Comparison of ENCODE assay signal across 8 mouse cellular contexts in the genomic region with DNA sequence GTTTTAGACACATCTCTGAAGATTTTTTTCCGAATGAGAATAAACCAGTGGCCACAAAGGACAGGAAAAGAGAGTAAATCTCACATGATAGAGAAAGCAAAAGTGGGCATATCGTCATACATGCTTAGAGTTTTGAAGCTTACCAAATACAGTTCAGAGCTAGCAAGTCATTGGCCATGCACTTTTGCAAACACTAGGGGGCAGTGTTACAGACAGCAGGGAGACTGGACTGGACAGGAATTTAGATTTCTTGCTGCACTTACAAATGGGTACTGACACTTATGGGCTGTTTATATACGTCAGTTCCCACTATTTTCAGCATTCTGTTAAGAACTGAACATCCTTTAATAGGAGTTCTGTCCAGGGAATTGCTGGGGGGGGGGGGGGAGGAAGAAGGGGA.
DNase-seq lines count a peak whose midpoint lies in the region; ATAC-seq and TF ChIP-seq lines count a peak whose summit lies in the region.

No protein-coding gene starts in this region.

- peak in 1 of 2 experiments; percentile 26 for DNase-seq in heart, adult 2 months
- DNase-seq in heart, adult 11 months: no peak
- DNase-seq in 416B (ENCODE audit: low read depth): peak; percentile 83
- peak; percentile 40 to 45 for DNase-seq in adrenal gland, postnatal 36 days
- peak; percentile 76 for DNase-seq in embryonic facial prominence, embryonic 14.5 days (ENCODE audit: low spot score)
- DNase-seq in induced T-regulatory cell, adult 2 months (ENCODE audit: low read depth): peak; percentile 36
- peak; percentile 80 for DNase-seq in lung, postnatal 10 days
- DNase-seq in testis, postnatal 10 days (ENCODE audit: low spot score): peak; percentile 55

- H3K27me3 ChIP-seq in heart, adult 2 months (ENCODE audit: control insufficient read depth, insufficient read depth, low read length): no peaks in the 10 kb centered on the region
- no peaks in the 10 kb centered on the region for H3K27me3 ChIP-seq in embryonic facial prominence, embryonic 14.5 days (replicated peaks; ENCODE audit: control insufficient read depth, insufficient read depth, low read length)

- 10% methylated on average over 3 of the region's 3 CpGs for WGBS in heart, adult 2 months
- WGBS in embryonic facial prominence, embryonic 14.5 days: 12% methylated on average over 3 of the region's 3 CpGs

- peaks cover 9% of the 10 kb centered on the region for H3K4me1 ChIP-seq in heart, adult 2 months (ENCODE audit: control insufficient read depth, insufficient read depth, low read length)
- peaks cover 11% of the 10 kb centered on the region for H3K4me1 ChIP-seq in embryonic facial prominence, embryonic 14.5 days (ENCODE audit: control insufficient read depth, insufficient read depth, low read length)

- H3K4me2 ChIP-seq in embryonic facial prominence, embryonic 14.5 days (ENCODE audit: low read depth, low read length): no peak overlapping the region

- no peak for ATAC-seq in embryonic facial prominence, embryonic 14.5 days (ENCODE audit: low read depth)

- TF ChIP-seq POLR2A in heart, adult 2 months (IDR thresholded peaks at IDR 0.05; ENCODE audit: insufficient read depth, low read depth, low read length): no peak

- peak; percentile 85 for TF ChIP-seq CTCF in heart, adult 2 months (IDR thresholded peaks at IDR 0.05)

- intact Hi-C loops in heart, adult 2 months (cut with DNase I): loop anchor here (5.0 kb wide), 2 partner anchors 311 to 641 kb away; no protein-coding TSS in a partner anchor

- peaks cover 1% of the 10 kb centered on the region; the same call in 1 of the 2 replicates for H3K79me2 ChIP-seq in heart, adult 2 months (replicated peaks; ENCODE audit: control insufficient read depth, insufficient read depth, low read length)

- H3K36me3 ChIP-seq in heart, adult 2 months (ENCODE audit: control insufficient read depth, insufficient read depth, low read length): no peaks in the 10 kb centered on the region
- no peaks in the 10 kb centered on the region for H3K36me3 ChIP-seq in embryonic facial prominence, embryonic 14.5 days (ENCODE audit: control insufficient read depth, insufficient read depth, low read length)

- H3K4me3 ChIP-seq in heart, adult 2 months: no peak overlapping the region
- H3K4me3 ChIP-seq in embryonic facial prominence, embryonic 14.5 days (ENCODE audit: low read depth, low read length): no peak overlapping the region

- no peaks in the 10 kb centered on the region for H3K9me3 ChIP-seq in embryonic facial prominence, embryonic 14.5 days (ENCODE audit: control insufficient read depth, low read length)

- TF ChIP-seq EP300 in heart, adult 2 months (IDR thresholded peaks at IDR 0.05; ENCODE audit: insufficient read depth, low read depth, low read length): no peak

- H3K9ac ChIP-seq in heart, adult 2 months (ENCODE audit: low read depth, low read length): no peak overlapping the region
- H3K9ac ChIP-seq in embryonic facial prominence, embryonic 14.5 days (ENCODE audit: low read depth, low read length): no peak overlapping the region

- H3K27ac ChIP-seq in heart, adult 2 months: no peak overlapping the region
- no peak overlapping the region for H3K27ac ChIP-seq in embryonic facial prominence, embryonic 14.5 days (replicated peaks; ENCODE audit: low read depth, low read length)
